Mouse (Mus musculus): ENCODE measurements at regions not wholly inside any gene's neighbourhood (a gene's known extent, or its start where the extent isn't known, plus 50 kb on each side); places are given as distances from the start of the nearest gene placed in this dataset.
A peak's percentile ranks its signal among the peaks of the same experiment; 100 is the strongest.

GRCm38 (mm10) chr14:24956528-24957210, 469.7 kb downstream of the Rps24 start:
- no peak for DNase-seq

GRCm38 (mm10) chr14:24957392-24957791, 470.5 kb downstream of the Rps24 start:
- no peak for DNase-seq

GRCm38 (mm10) chr14:24958821-24959220, 471.9 kb downstream of the Rps24 start:
- DNase-seq, result no peak

- no peak for DNase-seq
These were observed 472.5 kb downstream of the Rps24 start for GRCm38 (mm10) chr14:24959401-24959800.

- no peak for DNase-seq
These were observed 473.2 kb downstream of the Rps24 start for GRCm38 (mm10) chr14:24960082-24960482.

- no peak for DNase-seq
These were observed 473.9 kb downstream of the Rps24 start for GRCm38 (mm10) chr14:24960875-24961274.

- no peak for DNase-seq
These were observed 474.8 kb downstream of the Rps24 start for GRCm38 (mm10) chr14:24961721-24962120.

- DNase-seq, result no peak
These were observed 482.7 kb downstream of the Rps24 start for GRCm38 (mm10) chr14:24969584-24969983.

GRCm38 (mm10) chr14:24972357-24972756, 485.4 kb downstream of the Rps24 start:
- no peak for DNase-seq

GRCm38 (mm10) chr14:24973039-24973438, 485.9 kb upstream of the Zmiz1 start:
- no peak for DNase-seq

- DNase-seq, result no peak
These were observed 485.4 kb upstream of the Zmiz1 start for GRCm38 (mm10) chr14:24973591-24973990.

GRCm38 (mm10) chr14:24982489-24982888, 476.5 kb upstream of the Zmiz1 start:
- no peak for DNase-seq

GRCm38 (mm10) chr14:24983279-24983678, 475.7 kb upstream of the Zmiz1 start:
- DNase-seq, result no peak

- DNase-seq, result no peak
These were observed 473.1 kb upstream of the Zmiz1 start for GRCm38 (mm10) chr14:24985806-24986359.

GRCm38 (mm10) chr14:24986404-24986803, 472.6 kb upstream of the Zmiz1 start:
- DNase-seq, result no peak

GRCm38 (mm10) chr14:24993751-24994658, 465.0 kb upstream of the Zmiz1 start:
- no peak for DNase-seq

GRCm38 (mm10) chr14:24995226-24995625, 463.8 kb upstream of the Zmiz1 start:
- no peak for DNase-seq

GRCm38 (mm10) chr14:24997786-24998509, 461.0 kb upstream of the Zmiz1 start:
- no peak for DNase-seq

- peak; percentile 12 for DNase-seq
These were observed 459.9 kb upstream of the Zmiz1 start for GRCm38 (mm10) chr14:24999008-24999572.

GRCm38 (mm10) chr14:25005241-25005946, 453.6 kb upstream of the Zmiz1 start:
- DNase-seq, result no peak

- no peak for DNase-seq
These were observed 447.1 kb upstream of the Zmiz1 start for GRCm38 (mm10) chr14:25011926-25012325.
